Mouse (Mus musculus): Measurements from ENCODE around the gene Ccdc194. TPM values are rescaled to one million over a fixed set of nuclear protein-coding genes. Genes with fewer than 3 reads are reported as not detected.

Gene Ccdc194
- total RNA-seq, 2 experiments from 2014 or later = not detected

- peak; percentile 90 to 94 for DNase-seq
These were observed 49.2 kb downstream of the Ccdc194 start for GRCm38 (mm10) chr8:71476099-71476940.

- no peak for DNase-seq
These were observed 49.8 kb downstream of the Ccdc194 start for GRCm38 (mm10) chr8:71475702-71476075.

- no peak for DNase-seq
These were observed 50.5 kb downstream of the Ccdc194 start for GRCm38 (mm10) chr8:71474785-71475701.

- no peak for DNase-seq
These were observed 51.2 kb downstream of the Ccdc194 start for GRCm38 (mm10) chr8:71474344-71474743.

- no peak for DNase-seq
These were observed 52.7 kb downstream of the Ccdc194 start for GRCm38 (mm10) chr8:71472601-71473386.

- no peak for DNase-seq
These were observed 53.6 kb downstream of the Ccdc194 start for GRCm38 (mm10) chr8:71471861-71472260.

- DNase-seq = no peak
These were observed 54.6 kb downstream of the Ccdc194 start for GRCm38 (mm10) chr8:71470913-71471255.

GRCm38 (mm10) chr8:71470146-71470912 is 55.2 kb downstream of the Ccdc194 start:
- DNase-seq = no peak

Other genes starting within 250 kb of the Ccdc194 start
- 100 to 1,000 TPM; 192 to 200 TPM for gene Use1, start 158.9 kb downstream of the Ccdc194 start, total RNA-seq (2021)
- gene Ocel1, start 154.4 kb downstream of the Ccdc194 start, total RNA-seq (2021) = 10 to 100 TPM; 16.6 to 22.1 TPM
- gene Nr2f6, start 143.8 kb downstream of the Ccdc194 start, total RNA-seq (2021) = 10 to 100 TPM; 69.8 to 71.8 TPM
- 10 to 100 TPM; 12.7 to 20.6 TPM for gene Ushbp1, start 129.9 kb downstream of the Ccdc194 start, total RNA-seq (2021)
- 100 to 1,000 TPM in 1 of 2 experiments, 10 to 100 TPM in 1; 90.6 to 102 TPM for gene Babam1, start 128.8 kb downstream of the Ccdc194 start, total RNA-seq (2021)
- gene Ankle1, start 119.7 kb downstream of the Ccdc194 start, total RNA-seq (2021) = 1 to 10 TPM; 1.1 to 1.4 TPM
- 10 to 100 TPM; 56.6 to 81.2 TPM for gene Abhd8, start 62.1 kb downstream of the Ccdc194 start, total RNA-seq (2021)
- 100 to 1,000 TPM in 1 of 2 experiments, 10 to 100 TPM in 1; 91.9 to 111 TPM for gene Mrpl34, start 60.8 kb downstream of the Ccdc194 start, total RNA-seq (2021)
- 10 to 100 TPM; 57.7 to 62.3 TPM for gene Dda1, start 56.5 kb downstream of the Ccdc194 start, total RNA-seq (2021)
- 10 to 100 TPM; 14.0 to 15.1 TPM for gene Ano8, start 39.7 kb downstream of the Ccdc194 start, total RNA-seq (2021)
- 10 to 100 TPM; 22.5 to 23.1 TPM for gene Gtpbp3, start 37.6 kb downstream of the Ccdc194 start, total RNA-seq (2021)
- gene Plvap, start 14.0 kb downstream of the Ccdc194 start, total RNA-seq (2021) = 100 to 1,000 TPM; 200 to 203 TPM
- 10 to 100 TPM; 65.6 to 87.4 TPM for gene Bst2, start 11.7 kb upstream of the Ccdc194 start, total RNA-seq (2021)
- 10 to 100 TPM; 65.8 to 78.6 TPM for gene Mvb12a, start 17.2 kb upstream of the Ccdc194 start, total RNA-seq (2021)
- 1 to 10 TPM; 3.5 to 7.7 TPM for gene Tmem221, start 33.2 kb upstream of the Ccdc194 start, total RNA-seq (2021)
- 1 to 10 TPM in 1 of 2 experiments, under 1 TPM in 1; 0.73 to 1.7 TPM for gene Nxnl1, start 40.9 kb upstream of the Ccdc194 start, total RNA-seq (2021)
- 100 to 1,000 TPM; 177 to 245 TPM for gene Slc27a1, start 43.2 kb upstream of the Ccdc194 start, total RNA-seq (2021)
- gene Pgls, start 66.5 kb upstream of the Ccdc194 start, total RNA-seq (2021) = 100 to 1,000 TPM; 137 to 165 TPM
- gene Fam129c, start 71.9 kb upstream of the Ccdc194 start, total RNA-seq (2021) = 1 to 10 TPM; 1.8 to 3.7 TPM
- 10 to 100 TPM; 57.4 to 61.8 TPM for gene Colgalt1, start 85.3 kb upstream of the Ccdc194 start, total RNA-seq (2021)
- 1 to 10 TPM; 4.6 to 7.3 TPM for gene Unc13a, start 146.0 kb upstream of the Ccdc194 start, total RNA-seq (2021)
- gene Jak3, start 150.6 kb upstream of the Ccdc194 start, total RNA-seq (2021) = 10 to 100 TPM; 11.3 to 13.0 TPM
- 1 to 10 TPM; 4.0 to 4.7 TPM for gene Insl3, start 163.5 kb upstream of the Ccdc194 start, total RNA-seq (2021)
- gene B3gnt3, start 176.1 kb upstream of the Ccdc194 start, total RNA-seq (2021) = 1 to 10 TPM; 4.0 to 4.5 TPM
- gene Fcho1, start 200.0 kb upstream of the Ccdc194 start, total RNA-seq (2021) = 1 to 10 TPM in 1 of 2 experiments, under 1 TPM in 1; 0.50 to 3.2 TPM